Mouse (Mus musculus) left cerebral cortex, adult 2 months (tissue): ENCODE measurements at regions not wholly inside any gene's neighbourhood (a gene's known extent, or its start where the extent isn't known, plus 50 kb on each side); places are given as distances from the start of the nearest gene placed in this dataset.

ENCODE experiments used
- DNase-seq, 2 experiments: peaks; one replicate each; pipeline ENCODE4 v3.0.0; 2021 to 2022; ENCODE audit warnings: low spot score in 2 of 2, mixed read lengths in 1 of 2; ENCODE audit errors: extremely low spot score in 1 of 2
- H3K27ac ChIP-seq: fragments of 200-600 bp; 2 replicates; pipeline ENCODE4 v1.8.1; 2022
- H3K4me3 ChIP-seq: fragments of 200-600 bp; 2 replicates; pipeline ENCODE4 v1.8.1; 2022
- CTCF ChIP-seq: fragments of 200-600 bp; IDR thresholded peaks from 2 replicates; pipeline ENCODE4 v1.8.1; 2022; ENCODE audit warnings: antibody characterized with exemption, mild to moderate bottlenecking, moderate library complexity
- intact Hi-C: fragments of 180-260 bp; cut with DNase I; formaldehyde crosslinking; loops from one replicate; pipeline ENCODE4 v1.15.1; 2025

DNA sequence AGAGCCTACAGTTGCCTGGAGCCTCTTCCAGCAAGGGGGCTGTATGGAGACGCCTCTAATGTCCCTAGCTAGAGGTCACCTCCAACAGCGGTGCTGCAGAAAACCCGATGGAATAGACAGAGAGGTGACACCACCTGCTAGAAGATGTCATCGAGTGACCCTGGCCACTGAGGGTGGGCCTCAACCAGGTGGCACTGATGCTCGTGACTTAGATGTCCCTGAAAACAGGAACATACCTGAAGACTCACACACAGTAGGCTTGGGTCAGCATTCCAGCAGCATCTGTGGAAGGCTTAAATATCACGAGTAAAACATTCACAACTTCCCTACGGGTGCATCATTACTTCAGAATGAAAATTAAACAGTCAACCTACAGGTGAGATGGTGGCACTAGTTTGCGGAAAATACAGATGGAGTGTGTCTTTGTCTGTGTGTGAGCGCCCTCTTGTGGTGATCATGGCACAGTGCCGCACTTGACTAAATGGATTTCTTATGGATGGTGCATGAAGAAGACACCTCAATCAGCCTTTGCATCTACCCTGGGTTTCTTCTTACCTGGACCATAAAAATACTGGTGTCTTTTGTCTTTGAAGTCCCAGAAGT is 86.2 kb upstream of the Smad3 start:
- intact Hi-C loops, result loop anchor here (1.0 to 5.0 kb wide), 3 partner anchors 194 to 707 kb away; no protein-coding TSS in a partner anchor
- no peak overlapping the region for H3K27ac ChIP-seq
- no peak overlapping the region for H3K4me3 ChIP-seq
- TF ChIP-seq CTCF, result peak; percentile 94
- peak; percentile 70 to 73 for DNase-seq

DNA sequence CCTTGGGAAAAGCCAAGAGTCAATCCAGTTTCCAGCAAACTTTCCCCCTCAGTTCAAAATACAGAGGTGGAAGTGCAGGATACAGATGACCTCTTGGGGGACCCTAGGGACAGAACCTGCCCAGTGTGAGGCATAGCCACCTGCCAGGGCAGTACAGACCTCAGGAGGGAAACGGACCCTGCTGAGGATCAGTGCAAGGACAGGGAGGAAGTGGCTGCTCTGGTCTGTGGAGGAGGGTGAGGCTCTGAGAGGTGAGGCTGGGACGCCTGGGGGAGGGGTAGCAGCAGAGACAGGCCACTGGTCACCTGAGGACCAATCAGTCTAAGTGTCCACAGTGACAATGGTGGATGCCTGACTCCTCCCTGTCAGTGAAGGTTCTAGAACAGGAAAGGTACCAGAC is 85.6 kb upstream of the Smad3 start:
- no peak for DNase-seq
- TF ChIP-seq CTCF, result no peak
- Histone ChIP-seq H3K27ac (no peak overlapping the region), H3K4me3 (no peak overlapping the region)
- intact Hi-C loops, result loop anchor here (5.0 kb wide), 1 partner anchor 706 kb away; no protein-coding TSS in a partner anchor

DNA sequence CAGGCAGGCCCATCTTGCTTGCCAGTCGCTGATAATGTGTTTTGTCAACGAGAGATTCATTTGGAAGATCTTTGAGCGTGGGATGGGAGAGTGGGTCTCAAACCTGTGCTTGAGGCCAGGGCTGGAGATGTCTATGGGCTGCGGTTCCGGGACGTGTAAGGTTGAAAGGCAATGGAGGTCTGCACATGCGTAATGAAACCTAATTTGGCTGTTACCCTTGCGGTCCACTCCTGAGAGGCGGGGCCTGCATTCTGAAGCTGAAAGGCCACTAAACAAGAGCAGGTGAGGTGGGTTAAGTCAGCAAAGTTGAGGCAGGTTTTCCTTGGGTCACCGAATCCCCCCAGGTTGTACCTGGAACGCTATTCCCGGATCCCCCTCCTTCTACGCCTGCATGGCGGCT is 83.3 kb upstream of the Smad3 start:
- intact Hi-C loops, result loop anchor here (5.0 kb wide), 1 partner anchor 704 kb away; no protein-coding TSS in a partner anchor
- Histone ChIP-seq H3K4me3 (no peak overlapping the region), H3K27ac (no peak overlapping the region)

DNA sequence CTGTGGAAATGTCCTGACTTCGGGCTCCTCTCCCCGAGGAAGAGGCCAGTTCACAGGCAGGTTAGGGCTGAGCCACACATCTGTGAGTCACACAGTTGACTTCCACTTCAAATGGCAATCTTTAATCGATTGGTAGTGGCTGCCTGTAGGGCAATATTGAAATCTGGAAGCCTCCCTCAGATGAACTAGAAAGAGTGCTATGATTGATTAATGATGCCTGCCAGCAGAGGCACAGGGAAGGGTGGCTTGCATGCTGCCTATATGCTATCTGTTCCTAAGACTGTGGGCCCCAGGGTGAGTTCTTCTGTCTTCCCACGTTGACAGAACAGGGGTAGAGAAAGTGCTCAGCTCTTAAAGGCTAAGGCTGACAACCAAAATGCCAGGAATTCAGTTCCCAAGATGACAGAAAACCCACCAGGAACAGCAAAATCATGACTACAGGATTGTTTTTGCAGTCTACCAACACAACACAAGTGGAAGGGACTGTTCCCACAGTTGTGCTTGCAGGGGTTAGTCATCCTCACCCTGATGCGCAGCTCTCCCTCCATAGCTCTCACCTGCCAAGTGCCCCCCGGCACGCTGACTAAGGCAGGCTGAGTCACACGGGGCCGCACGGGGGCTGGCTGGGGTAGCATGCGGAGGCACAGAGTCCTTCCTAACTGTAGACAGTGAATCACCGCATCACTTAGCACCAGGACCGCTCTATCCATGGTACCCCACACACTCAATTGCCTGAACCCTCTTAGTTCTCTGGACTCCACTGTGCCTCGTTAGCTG is 81.4 kb upstream of the Smad3 start:
- no peak for TF ChIP-seq CTCF
- intact Hi-C loops, result loop anchor here (2.0 to 5.0 kb wide), 3 partner anchors 57 to 97 kb away; partner anchors contain the start of gene Smad3
- Histone ChIP-seq H3K27ac (no peak overlapping the region), H3K4me3 (no peak overlapping the region)
- peak; percentile 66 to 74 for DNase-seq

More for the DNA sequence above, 83.3 kb upstream of the Smad3 start:
- TF ChIP-seq CTCF, result no peak
- DNase-seq, result no peak

DNA sequence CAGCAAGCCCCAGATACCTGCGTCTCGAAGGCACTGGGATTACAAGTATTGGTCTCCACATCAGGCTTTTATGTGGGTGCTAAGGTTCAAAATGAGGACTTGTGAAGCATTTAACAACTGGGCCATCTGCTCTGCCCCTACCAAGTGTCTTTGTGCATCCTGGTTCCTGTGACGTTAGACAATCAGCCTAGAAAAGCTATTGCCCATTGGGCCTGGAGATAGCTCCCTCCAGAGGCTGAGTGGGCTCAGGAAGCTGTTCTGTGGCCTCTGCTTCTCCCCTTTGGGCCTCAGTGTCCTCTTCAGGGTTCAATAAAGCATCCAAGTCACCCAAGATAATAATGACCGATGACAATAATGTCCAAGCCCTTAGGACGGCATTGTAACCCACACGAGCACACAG is 79.8 kb upstream of the Smad3 start:
- DNase-seq, result no peak
- no peak overlapping the region for H3K4me3 ChIP-seq
- TF ChIP-seq CTCF, result peak; percentile 52
- H3K27ac ChIP-seq, result no peak overlapping the region
- intact Hi-C loops, result loop anchor here (5.0 kb wide), 2 partner anchors 55 to 95 kb away; no protein-coding TSS in a partner anchor

DNA sequence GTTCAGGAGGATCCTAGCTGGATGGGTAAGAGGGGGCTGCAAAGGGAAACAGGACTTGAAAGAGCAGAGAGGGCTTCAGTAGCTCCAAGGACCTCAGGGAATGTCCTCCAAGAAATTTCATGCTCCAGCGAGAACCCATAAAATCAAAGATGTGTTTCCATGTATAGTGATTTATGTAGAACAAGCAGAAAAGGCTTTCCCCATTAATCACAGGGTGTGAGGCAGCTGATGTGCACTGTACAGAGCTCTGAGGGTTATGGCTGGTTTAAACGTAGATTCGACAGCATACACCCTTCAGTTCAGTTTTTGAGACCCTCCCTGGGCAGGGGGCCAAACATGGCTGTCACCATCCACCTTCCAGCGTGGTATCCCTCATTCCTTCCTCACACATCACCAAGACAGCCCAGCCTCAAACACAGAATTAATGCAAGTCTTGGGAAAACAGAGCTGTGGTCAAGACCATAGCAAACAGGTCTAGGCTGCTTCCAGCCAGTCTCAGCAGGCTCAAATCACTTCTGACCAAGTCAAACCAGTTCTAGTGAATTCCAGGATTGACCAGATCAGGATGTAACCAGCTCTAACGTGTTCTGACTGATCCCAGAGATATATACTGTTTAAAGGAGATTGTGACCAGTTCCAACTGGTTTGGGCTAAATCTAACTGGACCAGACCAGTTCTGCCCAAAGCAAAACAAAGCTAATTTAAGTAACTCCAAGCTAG is 78.9 kb upstream of the Smad3 start:
- no peak for TF ChIP-seq CTCF
- intact Hi-C loops, result loop anchor here (5.0 kb wide), 2 partner anchors 54 to 94 kb away; no protein-coding TSS in a partner anchor
- no peak overlapping the region for H3K4me3 ChIP-seq
- H3K27ac ChIP-seq, result no peak overlapping the region
- DNase-seq, result no peak

DNA sequence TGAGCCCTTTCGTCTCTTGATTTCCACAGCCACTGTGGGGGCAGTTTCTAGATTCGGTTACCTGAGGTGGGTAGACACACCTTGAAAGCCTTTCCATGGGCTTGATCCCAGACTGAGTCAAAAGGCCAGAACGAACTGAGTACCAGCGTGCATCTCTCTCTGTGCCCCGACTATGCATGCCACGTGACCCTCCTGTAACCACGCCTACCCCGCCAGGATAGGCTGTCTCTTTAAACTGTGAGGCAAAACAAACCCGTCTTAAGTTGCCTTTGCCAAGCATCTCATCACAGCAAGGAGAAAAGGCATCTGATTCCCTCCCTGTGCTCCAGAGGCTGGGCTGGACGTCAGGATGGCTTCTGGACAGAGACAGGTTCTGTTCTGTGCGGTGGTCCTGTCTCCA is 78.2 kb upstream of the Smad3 start:
- intact Hi-C loops, result loop anchor here (5.0 kb wide), 2 partner anchors 54 to 94 kb away; no protein-coding TSS in a partner anchor
- no peak overlapping the region for H3K4me3 ChIP-seq

DNA sequence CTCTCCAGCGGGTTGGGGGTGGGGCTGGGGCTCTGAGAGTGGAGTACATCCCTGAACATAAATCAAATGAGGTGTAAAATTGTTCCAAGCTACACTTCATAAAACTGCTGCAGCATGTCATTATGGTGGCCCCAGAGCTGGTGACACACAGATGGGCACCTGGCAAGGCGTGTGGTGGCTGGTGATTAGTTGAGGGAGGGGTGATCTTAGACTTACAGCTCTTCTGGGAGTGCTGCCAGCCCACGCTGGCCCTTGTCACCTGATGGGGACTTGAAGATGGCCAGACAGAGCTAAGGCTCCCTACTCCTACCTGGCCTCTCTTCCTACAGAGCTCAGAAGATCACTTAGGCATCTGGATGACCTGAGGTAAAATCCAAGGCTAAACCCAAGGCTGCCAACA is 76.6 kb upstream of the Smad3 start:
- intact Hi-C loops, result no loop called here
- Histone ChIP-seq H3K4me3 (no peak overlapping the region), H3K27ac (no peak overlapping the region)
- no peak for DNase-seq
- no peak for TF ChIP-seq CTCF

More for the DNA sequence above, 78.2 kb upstream of the Smad3 start:
- DNase-seq, result no peak
- H3K27ac ChIP-seq, result no peak overlapping the region
- no peak for TF ChIP-seq CTCF

DNA sequence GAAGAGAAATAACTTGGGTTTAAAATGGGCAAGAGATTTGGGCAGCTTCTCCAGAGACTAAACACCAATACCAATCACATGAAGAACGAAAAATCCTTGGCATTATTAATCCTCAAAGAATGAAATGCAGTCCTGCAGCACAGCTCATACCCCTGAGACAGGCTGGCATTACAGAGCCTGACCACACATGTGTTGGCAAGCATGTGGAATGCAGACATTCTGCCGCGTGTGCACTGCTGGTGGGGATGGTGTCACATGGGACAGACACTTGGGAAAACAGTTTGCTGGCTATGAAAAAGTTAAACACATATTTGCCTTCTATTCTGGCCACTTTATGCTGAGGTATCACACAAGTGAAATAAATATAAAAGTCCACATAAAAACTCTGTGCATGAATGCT is 60.4 kb upstream of the Smad3 start:
- H3K4me3 ChIP-seq, result no peak overlapping the region
- DNase-seq, result no peak
- H3K27ac ChIP-seq, result no peak overlapping the region
- TF ChIP-seq CTCF, result no peak
- intact Hi-C loops, result no loop called here

DNA sequence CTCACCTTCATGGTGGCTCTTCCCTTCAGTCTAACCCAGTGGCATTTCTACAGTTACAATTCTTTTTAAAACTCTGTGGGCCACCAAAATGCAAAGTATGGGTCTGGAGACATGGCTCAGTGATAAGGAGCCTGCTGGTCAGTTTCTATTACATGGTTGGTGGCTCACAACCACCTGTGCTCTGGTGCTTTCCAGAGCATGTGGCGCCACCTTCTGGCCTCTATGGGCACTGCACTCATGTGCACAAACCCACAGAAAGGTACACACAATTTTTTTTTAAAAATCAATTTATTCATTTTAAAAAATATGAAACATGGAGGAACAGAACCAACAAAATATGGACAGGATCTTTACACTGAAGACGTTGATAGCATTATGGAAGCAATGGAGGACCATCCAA is 58.7 kb upstream of the Smad3 start:
- Histone ChIP-seq H3K27ac (no peak overlapping the region), H3K4me3 (no peak overlapping the region)
- TF ChIP-seq CTCF, result peak; percentile 43
- intact Hi-C loops, result no loop called here
- no peak for DNase-seq

DNA sequence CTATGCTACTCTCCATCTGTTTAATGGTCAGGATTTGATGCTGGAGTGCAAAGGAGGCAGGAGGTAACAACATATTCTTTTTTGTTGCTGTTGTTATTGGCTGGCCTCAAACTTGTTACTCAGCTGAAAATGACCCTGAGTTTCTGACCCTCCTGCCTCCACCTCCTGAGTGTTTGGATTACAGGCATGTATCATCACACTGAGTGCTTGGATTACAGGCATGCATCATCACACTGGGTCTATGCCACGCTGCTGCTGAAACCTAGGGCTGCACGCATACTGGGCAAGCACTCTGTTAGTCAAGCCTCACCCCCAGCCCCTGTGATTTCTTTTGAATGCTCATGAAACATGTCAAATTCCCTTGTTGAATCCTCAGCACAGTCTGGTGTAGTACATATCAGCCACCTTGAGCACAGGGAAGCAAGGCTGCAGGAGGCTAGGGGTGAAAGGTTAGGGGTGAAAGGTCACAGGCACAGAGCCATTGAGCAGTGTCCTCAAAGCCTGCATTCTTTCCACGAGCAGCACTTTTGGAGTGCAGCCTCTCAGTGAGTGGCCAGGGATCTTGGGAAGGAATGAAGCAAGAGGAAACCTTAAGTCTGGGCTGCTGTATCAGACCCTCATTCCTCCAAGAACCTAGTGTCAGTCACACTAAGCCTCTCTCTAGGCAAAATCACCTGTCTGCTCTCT is 52.2 kb upstream of the Smad3 start:
- no peak for TF ChIP-seq CTCF
- DNase-seq, result no peak
- intact Hi-C loops, result no loop called here
- no peak overlapping the region for H3K27ac ChIP-seq
- no peak overlapping the region for H3K4me3 ChIP-seq
